Mouse (Mus musculus) WW6 (cell line): ENCODE data around the gene Hspa1b.

ENCODE experiments used
- DNase-seq: peaks from one replicate; pipeline ENCODE4 v3.0.0-alpha.2; 2013; ENCODE audit warnings: low read depth, low spot score

Hspa1b gene

DNA sequence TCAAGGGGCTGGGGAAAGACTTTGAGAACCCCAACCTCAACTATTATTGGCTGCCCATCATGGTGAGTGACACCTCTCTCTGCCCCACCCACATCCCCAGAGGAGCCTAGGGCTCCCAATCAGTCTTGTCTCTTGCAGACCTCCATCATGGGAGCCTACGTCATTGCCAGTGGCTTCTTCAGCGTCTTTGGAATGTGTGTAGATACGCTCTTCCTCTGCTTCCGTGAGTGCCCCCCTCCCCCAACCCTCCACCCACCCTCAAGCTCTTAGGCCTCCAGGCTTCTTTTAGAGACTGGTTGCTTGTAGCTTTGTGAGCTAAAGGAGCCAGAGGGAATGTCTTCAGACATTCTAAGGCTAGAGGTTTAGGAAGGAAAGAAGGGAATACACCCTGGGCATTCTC is 30.2 kb downstream of the Hspa1b start:
- DNase-seq: no peak

DNA sequence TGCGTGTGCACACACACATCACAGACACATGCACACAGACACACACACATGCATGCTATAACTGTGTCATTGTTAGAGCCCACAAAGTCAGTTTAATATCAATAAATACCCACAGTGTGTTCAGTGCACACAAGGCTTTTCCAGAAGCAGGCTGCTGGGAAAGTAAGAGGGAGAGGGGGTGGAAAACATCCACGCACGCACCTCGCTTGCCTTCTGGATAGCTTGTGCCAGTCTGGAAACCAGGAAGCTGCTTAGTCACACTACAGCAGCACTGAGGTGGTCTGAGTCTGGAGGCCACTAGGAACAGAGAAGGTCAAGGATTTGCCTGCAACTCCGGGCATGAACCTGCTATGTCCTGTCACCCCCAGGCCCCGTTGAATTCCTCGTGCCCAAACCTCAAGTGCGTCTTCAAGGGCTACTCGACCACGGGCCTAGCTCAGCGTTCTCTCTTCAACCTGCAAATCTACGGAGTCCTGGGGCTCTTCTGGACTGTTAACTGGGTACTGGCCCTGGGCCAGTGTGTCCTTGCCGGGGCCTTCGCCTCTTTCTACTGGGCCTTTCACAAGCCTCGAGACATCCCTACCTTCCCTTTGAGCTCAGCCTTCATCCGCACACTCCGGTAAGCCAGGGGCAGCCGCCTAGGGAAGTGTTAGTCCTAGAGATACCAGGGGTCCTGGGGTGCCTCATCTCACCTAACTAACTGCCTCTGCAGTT is 31.6 kb downstream of the Hspa1b start:
- no peak for DNase-seq

DNA sequence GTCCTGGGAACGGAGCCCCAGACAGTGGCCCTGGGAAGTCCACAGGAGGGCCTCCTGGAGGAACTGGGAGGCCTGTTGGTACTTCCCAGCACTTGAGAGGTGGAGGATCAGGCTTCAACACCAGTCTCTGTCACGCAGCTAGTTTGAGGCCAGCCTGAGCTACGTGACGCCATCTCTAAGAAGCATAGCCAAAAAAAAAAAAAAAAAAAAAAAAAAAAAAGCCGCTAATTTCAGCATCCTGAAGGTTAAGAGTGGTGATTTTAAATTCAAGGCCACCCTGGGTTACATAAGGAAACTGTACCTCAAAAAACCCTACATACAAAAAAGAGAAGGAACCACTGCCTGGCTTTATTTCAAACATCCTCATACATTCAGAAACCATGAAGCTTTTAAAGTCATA is 34.8 kb downstream of the Hspa1b start:
- no peak for DNase-seq

DNA sequence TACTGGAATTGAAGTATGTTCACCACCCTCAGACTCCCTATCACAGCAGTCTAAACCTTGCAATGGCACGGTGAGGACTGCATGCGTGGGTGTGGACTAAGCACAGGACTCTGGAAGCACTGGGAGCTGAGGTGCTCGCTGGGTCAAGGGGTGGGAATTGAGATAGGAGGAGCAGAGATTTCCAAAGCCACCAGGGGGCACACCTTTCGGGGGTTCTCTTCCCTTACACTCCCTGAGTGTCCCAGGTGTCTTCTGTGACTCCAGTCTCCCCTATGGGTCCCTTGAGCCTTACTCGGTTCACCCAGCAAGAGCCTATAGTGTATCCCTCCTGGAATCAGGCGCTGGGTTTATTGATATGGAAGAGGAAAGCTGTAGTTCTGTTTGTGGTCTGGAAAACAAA is 36.1 kb downstream of the Hspa1b start:
- no peak for DNase-seq

DNA sequence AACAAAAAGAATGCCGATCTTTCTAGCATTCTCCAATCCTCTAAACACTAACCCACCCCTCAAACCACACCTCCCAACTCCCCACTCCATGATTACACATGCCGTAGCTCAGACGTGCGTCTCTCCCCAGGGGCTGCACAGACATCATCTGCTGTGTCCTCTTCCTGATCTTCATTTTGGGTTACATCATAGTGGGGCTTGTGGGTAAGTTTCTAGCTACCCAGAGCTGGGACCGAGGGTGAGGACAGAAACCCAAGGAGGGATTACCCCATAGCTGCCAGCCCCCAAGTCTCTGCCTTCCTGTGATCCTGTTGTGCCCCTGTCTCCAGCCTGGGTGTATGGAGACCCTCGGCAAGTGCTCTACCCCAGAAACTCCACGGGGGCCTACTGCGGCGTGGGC is 41.9 kb downstream of the Hspa1b start:
- no peak for DNase-seq

DNA sequence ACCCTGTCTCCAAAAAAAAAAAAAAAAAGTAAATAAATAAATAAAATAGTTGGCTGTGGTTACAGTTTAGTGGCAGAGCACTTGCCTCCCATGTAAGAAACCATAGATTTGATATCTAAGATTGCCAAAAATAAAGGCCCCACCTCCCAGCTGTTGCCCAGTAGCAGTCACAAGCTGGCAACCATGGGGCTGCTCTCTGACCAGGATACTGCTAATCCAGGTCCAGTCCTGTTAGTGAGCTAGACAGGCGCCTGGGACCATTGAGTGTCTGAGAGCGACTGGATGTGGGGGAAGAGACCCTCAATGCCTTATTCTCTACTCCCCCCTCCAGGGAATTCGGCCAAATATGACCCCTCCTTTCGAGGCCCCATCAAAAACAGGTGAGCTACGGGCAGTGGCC is 42.7 kb downstream of the Hspa1b start:
- no peak for DNase-seq

DNA sequence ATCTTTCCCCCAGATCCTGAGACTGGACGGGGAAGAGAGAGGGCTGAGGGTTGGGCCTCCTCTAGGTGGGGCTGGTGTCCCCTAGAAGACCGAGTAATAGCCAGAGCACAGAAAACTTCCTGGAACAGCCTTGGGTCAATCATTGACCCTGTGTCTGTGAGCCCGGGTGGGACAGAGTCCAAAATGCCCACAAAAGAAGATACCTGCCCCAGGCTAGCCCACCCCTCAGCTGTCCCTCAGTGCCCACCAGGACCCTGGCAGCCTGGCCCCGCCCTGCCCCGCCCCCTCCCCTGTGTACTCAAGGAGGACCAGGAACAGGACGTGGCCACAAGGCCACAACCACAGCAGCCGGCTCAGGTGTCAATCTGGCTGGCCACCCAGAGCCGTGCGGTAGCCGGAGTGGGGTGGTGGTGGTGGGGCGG is 43.6 kb downstream of the Hspa1b start:
- no peak for DNase-seq

DNA sequence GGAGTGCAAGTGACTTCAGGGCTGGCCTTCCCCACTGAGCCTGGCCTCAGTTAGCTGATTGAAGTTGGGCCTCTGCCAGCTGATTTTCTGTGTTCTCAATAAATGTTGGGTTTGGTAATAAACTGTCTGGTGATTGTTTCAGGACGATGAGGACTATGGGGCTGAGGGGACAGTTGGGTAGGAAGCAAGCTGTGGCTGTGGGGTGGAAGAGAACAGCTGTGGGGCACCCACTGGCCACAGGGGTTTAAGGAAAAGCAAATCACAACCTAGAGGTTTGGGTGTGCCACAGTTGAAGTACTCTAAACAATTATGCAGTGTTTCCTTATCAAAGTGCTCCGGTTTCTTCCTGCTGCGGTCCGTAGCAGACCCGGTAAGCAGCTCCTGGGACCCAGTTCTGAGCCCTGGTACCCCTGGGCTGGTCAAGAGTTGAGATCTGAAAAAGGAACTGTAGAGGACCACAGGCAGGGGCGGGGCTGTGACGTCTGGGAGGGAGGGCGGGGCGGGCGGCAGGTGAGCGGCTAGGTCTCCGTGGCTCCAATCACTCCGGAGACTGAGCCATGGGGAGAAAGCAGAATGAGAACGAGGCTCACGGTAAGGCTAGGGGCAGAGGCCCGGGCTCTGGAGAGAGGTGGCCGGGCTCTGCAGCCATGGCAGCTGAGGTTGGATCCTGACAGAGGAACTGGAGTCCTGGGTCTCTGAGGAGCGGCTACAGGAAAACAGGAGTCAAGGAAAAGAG is 44.9 kb downstream of the Hspa1b start, which contains the start of gene Slc44a4:
Gene Slc44a4 (plus strand): TSS at position 537 of the 736 bp plus-strand sequence.
- DNase-seq: no peak

DNA sequence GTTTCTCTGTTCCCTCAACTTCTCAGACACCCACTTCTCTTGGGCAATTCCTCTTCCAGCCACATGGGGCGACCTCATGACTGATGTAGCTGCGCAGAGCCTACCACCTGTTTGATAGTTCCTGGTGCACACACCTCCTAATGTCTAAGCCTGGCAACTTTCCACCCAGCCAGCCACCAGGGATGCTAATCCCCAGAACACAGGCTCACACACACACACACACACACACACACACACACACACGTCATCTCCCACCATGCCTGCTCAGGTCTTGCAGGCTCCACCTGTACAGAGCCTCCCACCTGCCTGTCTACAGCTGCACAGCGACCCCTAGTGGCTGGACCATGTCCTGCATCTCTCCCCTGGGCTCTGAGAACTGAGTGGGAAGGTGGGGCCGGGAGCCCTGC is 47.1 kb downstream of the Hspa1b start:
- no peak for DNase-seq

DNA sequence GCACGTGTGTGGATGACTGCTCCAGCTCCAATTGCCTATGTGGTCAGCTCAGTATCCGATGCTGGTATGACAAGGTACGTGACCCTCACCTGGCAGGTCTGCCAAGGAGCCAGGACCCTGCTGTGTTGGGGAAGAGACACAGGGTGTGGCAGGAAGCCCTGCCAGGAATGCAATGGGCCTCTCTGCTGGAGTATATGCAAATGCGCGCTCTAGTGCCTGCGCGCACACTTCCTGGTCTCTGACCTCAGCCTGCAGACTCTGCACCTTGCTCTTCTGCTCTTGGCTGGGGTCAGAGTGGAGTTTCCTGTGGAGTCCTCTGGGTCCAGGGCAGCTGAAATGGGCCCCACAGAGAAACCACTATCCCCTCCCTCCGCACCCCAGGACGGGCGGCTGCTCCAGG is 48.1 kb downstream of the Hspa1b start:
- no peak for DNase-seq
